Mouse (Mus musculus) liver, embryonic 18 days (tissue): ENCODE data around the gene Adamts1. TPM values are rescaled to one million over a fixed set of nuclear protein-coding genes. Genes with fewer than 3 reads are reported as not detected.

ENCODE experiments used
- polyA plus RNA-seq: library from polyadenylated mRNA; depleted of rRNA; stranded (reverse); fragments of >200 nt; gene quantifications from 2 replicates; pipeline ENCODE4 v1.2.3, GENCODE M21; 2012; rRNA removed

The Adamts1 gene
- 7.9 and 9.2 TPM in 2 replicates for polyA plus RNA-seq

GRCm38 (mm10) chr16:85802954-85803353, at the start of gene Adamts1:
Gene Adamts1 (minus strand): TSS chr16:85803113.

Other genes starting within 250 kb of the Adamts1 start
- 0.59 and 0.70 TPM in 2 replicates for gene Cyyr1, start 249.7 kb downstream of the Adamts1 start, polyA plus RNA-seq
- 0.30 and 0.36 TPM in 2 replicates for gene Adamts5, start 98.7 kb upstream of the Adamts1 start, polyA plus RNA-seq